Mouse (Mus musculus): ENCODE measurements around the gene Fxyd7. TPM values are rescaled to one million over a fixed set of nuclear protein-coding genes. Genes with fewer than 3 reads are reported as not detected.

The Fxyd7 gene
- 35.7 and 42.2 TPM in 2 replicates for polyA plus RNA-seq (2014; fragmentation: Nextera tagmentation; extraction: Ambion mirVana)

DNA sequence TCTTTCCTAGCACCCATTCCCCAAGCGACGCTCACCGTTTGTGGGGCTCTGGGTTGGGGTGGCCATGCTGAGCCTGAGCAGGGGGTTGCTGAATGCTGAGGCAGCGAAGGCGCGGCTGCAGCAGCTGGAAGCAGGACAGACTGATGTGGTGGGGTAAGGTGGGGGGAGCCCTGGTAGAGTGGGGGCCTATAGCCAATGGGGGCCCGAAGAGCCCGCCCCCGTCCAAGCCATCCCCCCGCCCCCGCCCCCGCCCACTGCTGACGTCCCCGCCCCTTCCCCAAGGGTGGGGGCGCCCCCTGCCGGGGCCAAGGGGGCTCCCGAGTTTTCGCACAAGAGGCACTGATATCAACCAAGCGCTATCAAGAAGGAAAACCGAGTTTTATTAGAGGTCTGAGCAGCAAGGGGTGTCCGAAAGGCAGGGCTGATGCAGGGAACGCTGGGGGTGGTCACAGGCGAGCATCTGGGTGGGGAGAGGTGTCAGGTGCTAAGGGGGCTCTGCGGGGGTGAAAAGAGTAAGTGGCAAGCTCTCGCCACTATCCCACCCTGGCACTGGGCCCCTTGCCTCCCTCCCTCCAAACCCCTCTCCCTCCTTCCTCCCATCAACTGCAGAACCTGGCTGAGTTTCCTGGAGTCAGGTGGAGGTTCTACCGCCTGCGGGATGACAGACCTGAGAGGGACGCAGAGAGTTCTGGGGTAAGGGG, at the start of gene Fxyd7:
TSS of gene Fxyd7 (minus strand) at position 147 of the 701 bp plus-strand sequence.
- Histone ChIP-seq H3K27me3 (ENCODE audit: control insufficient read depth, insufficient read depth, low read length) (peaks cover 24% of the 10 kb centered on the region), H3K36me3 (ENCODE audit: control insufficient read depth, insufficient read depth, low read length) (no peaks in the 10 kb centered on the region), H3K27ac (ENCODE audit: low read length) (no peak within 1 kb of the TSS), H3K4me1 (ENCODE audit: control insufficient read depth, insufficient read depth, low read length) (peaks cover 54% of the 10 kb centered on the region), H3K9ac (replicated peaks; ENCODE audit: low read depth, low read length) (no peak within 1 kb of the TSS), H3K4me3 (ENCODE audit: low read depth, low read length) (peak within 1 kb of the TSS; percentile 29; the same call in 1 of the 2 replicates), H3K4me2 (replicated peaks; ENCODE audit: low read depth, low read length) (peak within 1 kb of the TSS; percentile 41), H3K9me3 (ENCODE audit: control insufficient read depth, low read depth, low read length) (no peaks in the 10 kb centered on the region)
- no peak for ATAC-seq (ENCODE audit: insufficient number of reproducible peaks, insufficient read depth, low FRiP score, low read depth)
- WGBS, result 1% methylated on average over 26 of the region's 28 CpGs

DNA sequence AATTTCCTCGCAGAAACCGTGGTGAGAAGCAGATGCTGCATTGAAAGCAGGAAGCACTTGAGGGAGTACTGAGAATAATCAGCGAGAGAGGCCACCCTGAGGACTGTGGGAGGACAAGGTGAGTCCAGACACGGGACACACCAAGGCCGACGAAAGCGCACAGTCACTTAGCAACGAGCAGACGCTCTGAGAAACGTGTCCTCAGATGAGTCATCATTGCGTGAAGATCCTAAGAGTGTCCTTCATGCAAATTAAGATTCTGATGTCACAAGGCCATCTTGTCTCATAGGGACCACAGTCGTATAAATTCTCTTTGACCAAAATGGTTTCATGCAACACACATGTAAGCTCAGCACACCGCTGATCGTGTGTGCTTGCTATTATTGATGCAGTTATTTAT, 49.5 kb upstream of the Fxyd7 start:
- no peak overlapping the region for H3K4me3 ChIP-seq (ENCODE audit: low read depth, low read length)
- H3K27me3 ChIP-seq (ENCODE audit: control insufficient read depth, insufficient read depth, low read length), result no peaks in the 10 kb centered on the region
- no peak for ATAC-seq (ENCODE audit: insufficient number of reproducible peaks, insufficient read depth, low FRiP score, low read depth)
- no peaks in the 10 kb centered on the region for H3K36me3 ChIP-seq (ENCODE audit: control insufficient read depth, insufficient read depth, low read length)
- 74% methylated on average over 14 of the region's 14 CpGs for WGBS
- H3K4me2 ChIP-seq (replicated peaks; ENCODE audit: low read depth, low read length), result no peak overlapping the region
- no peaks in the 10 kb centered on the region for H3K4me1 ChIP-seq (ENCODE audit: control insufficient read depth, insufficient read depth, low read length)
- no peaks in the 10 kb centered on the region for H3K9me3 ChIP-seq (ENCODE audit: control insufficient read depth, low read depth, low read length)
- H3K27ac ChIP-seq (ENCODE audit: low read length), result no peak overlapping the region
- H3K9ac ChIP-seq (replicated peaks; ENCODE audit: low read depth, low read length), result no peak overlapping the region

DNA sequence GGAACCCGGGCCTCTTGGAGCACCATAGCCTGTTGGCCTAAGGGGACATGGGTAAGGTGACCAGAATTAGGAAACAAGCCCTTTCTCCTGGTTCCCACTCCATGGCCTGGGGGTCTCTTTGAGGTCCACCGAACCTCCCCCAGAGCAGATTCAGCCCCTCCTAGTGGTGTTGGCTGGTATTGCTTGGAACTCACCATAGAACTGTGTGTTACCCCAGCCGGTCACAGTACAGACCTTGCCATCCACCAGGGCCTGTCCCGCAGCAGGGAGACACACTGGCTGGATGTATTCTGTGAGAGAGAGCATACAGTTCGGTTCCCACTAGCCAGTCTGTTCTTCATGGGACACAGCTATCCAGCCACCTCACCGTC, 48.3 kb upstream of the Fxyd7 start:
- no peak for ATAC-seq (ENCODE audit: insufficient number of reproducible peaks, insufficient read depth, low FRiP score, low read depth)
- no peaks in the 10 kb centered on the region for H3K4me1 ChIP-seq (ENCODE audit: control insufficient read depth, insufficient read depth, low read length)

DNA sequence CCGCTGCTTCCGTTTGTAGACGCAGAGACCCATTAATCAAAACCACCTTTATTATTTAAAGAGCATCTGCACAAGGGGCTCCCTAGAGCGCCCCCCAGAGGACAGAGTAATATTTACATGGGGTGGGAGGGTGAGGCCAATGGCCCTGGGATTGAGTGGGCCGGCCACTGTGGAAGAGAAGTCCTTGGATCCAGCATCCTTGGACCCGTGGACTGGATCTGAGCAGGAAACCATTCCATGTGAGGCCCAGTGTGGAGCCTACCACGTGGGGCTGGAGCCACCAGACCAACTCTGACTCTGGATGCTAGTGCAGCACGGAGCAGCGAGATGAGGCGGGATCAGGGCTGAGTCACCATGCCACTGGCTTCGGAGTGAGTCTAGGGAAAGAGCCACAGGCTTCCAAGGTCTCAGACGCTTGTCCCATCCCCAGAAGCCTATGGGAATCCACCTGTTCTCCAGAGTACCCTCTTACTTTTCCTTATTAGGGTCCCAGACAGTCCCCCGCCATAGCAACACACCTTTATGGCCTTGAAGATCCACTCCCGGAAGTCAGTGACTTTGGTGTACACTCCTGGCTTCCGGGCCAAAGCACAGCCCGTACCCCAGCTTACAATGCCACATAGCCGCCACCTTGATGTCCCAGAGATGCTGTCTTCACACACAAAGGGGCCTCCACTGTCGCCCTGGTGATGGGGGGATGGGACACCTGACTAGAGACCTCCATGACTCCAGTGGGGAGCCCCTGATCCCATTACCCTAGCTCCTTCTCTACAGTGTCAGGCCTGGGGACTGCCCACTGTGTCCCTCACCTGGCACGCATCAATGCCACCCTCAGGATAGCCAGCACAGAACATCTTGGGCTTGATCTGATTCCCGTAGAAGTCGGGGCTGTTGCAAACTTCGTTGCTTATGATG, 47.7 kb upstream of the Fxyd7 start:
- 72% methylated on average over 22 of the region's 22 CpGs for WGBS
- Histone ChIP-seq H3K27me3 (ENCODE audit: control insufficient read depth, insufficient read depth, low read length) (no peaks in the 10 kb centered on the region), H3K27ac (ENCODE audit: low read length) (no peak overlapping the region), H3K9me3 (ENCODE audit: control insufficient read depth, low read depth, low read length) (no peaks in the 10 kb centered on the region), H3K4me1 (ENCODE audit: control insufficient read depth, insufficient read depth, low read length) (no peaks in the 10 kb centered on the region), H3K36me3 (ENCODE audit: control insufficient read depth, insufficient read depth, low read length) (no peaks in the 10 kb centered on the region), H3K9ac (replicated peaks; ENCODE audit: low read depth, low read length) (no peak overlapping the region), H3K4me3 (ENCODE audit: low read depth, low read length) (no peak overlapping the region), H3K4me2 (replicated peaks; ENCODE audit: low read depth, low read length) (no peak overlapping the region)
- no peak for ATAC-seq (ENCODE audit: insufficient number of reproducible peaks, insufficient read depth, low FRiP score, low read depth)

More for the DNA sequence above, 48.3 kb upstream of the Fxyd7 start:
- 87% methylated on average over 6 of the region's 6 CpGs for WGBS
- Histone ChIP-seq H3K4me3 (ENCODE audit: low read depth, low read length) (no peak overlapping the region), H3K27me3 (ENCODE audit: control insufficient read depth, insufficient read depth, low read length) (no peaks in the 10 kb centered on the region), H3K9me3 (ENCODE audit: control insufficient read depth, low read depth, low read length) (no peaks in the 10 kb centered on the region), H3K27ac (ENCODE audit: low read length) (no peak overlapping the region), H3K36me3 (ENCODE audit: control insufficient read depth, insufficient read depth, low read length) (no peaks in the 10 kb centered on the region), H3K4me2 (replicated peaks; ENCODE audit: low read depth, low read length) (no peak overlapping the region), H3K9ac (replicated peaks; ENCODE audit: low read depth, low read length) (no peak overlapping the region)

DNA sequence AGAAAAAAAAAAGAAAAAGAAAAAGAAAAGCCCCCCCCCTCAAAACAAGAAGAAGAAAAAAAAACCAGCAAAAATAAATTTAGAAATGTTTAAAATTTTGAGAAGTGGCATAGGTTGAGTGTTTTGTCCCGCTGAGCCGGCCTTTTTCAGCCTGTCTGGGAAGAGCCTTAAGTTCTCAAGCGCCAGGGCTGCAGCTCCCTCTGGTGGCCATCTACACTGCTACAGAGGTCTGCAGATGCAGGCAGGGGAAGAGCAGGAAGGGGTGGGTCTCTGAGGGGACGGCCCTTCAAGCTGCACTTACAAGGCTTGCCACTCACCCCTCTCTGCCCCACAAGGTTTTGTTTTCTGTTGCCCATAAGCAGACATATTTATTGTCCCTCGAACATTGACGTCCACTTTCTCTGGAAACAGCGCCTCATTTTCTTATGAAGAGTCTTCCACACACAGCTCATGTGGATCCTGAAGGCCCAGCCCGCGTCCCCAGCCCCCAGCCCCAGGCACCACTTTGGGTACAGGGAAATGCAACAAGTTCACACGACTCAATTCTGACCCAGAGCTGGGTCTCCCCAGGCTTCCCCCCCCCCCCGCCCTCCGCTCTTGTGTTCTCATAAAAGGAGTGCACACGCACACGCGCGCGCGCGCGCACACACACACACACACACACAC, 46.4 kb upstream of the Fxyd7 start:
- Histone ChIP-seq H3K9ac (replicated peaks; ENCODE audit: low read depth, low read length) (no peak overlapping the region), H3K27ac (ENCODE audit: low read length) (no peak overlapping the region), H3K4me1 (ENCODE audit: control insufficient read depth, insufficient read depth, low read length) (no peaks in the 10 kb centered on the region), H3K27me3 (ENCODE audit: control insufficient read depth, insufficient read depth, low read length) (no peaks in the 10 kb centered on the region), H3K4me3 (ENCODE audit: low read depth, low read length) (no peak overlapping the region), H3K4me2 (replicated peaks; ENCODE audit: low read depth, low read length) (peak overlapping the region; percentile 32), H3K9me3 (ENCODE audit: control insufficient read depth, low read depth, low read length) (no peaks in the 10 kb centered on the region), H3K36me3 (ENCODE audit: control insufficient read depth, insufficient read depth, low read length) (no peaks in the 10 kb centered on the region)
- peak; percentile 94 for ATAC-seq (ENCODE audit: insufficient number of reproducible peaks, insufficient read depth, low FRiP score, low read depth)
- WGBS, result 45% methylated on average over 20 of the region's 20 CpGs

DNA sequence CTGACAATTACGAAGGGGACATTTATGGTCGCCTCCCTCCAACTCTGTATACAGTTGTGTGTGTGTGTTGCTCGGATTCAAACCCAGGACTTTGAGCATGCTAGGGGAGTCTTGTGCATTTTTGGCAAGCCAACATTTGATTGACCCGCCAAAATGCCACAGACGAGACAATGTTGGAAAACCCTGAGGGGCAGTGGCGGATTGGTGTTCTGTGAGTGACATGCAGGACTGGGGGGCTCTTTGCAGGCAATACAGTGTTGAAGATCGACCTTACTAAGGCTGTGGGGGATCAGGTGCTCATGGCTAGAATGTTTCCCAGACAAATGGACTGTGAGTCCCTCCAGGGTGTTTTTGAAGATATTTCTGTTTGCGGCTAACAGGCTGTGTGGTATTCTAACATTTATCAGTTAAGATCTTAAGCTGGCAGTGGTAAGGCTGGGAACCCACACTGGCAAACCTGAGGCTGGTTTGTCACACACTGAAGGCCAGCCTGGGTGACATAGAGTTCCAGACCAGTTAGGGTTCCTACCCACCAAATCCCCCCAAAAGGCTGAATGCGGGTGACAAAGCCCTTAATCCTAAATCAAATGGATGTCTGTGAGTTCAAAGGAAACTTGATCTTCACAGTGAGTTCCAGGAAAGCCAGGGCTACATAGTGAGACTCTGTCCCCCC, 45.8 kb upstream of the Fxyd7 start:
- H3K9ac ChIP-seq (replicated peaks; ENCODE audit: low read depth, low read length), result no peak overlapping the region
- H3K27ac ChIP-seq (ENCODE audit: low read length), result no peak overlapping the region
- H3K27me3 ChIP-seq (ENCODE audit: control insufficient read depth, insufficient read depth, low read length), result no peaks in the 10 kb centered on the region
- WGBS, result 68% methylated on average over 9 of the region's 9 CpGs
- H3K4me1 ChIP-seq (ENCODE audit: control insufficient read depth, insufficient read depth, low read length), result no peaks in the 10 kb centered on the region
- H3K36me3 ChIP-seq (ENCODE audit: control insufficient read depth, insufficient read depth, low read length), result no peaks in the 10 kb centered on the region
- ATAC-seq (ENCODE audit: insufficient number of reproducible peaks, insufficient read depth, low FRiP score, low read depth), result no peak
- H3K4me3 ChIP-seq (ENCODE audit: low read depth, low read length), result no peak overlapping the region
- no peak overlapping the region for H3K4me2 ChIP-seq (replicated peaks; ENCODE audit: low read depth, low read length)
- H3K9me3 ChIP-seq (ENCODE audit: control insufficient read depth, low read depth, low read length), result no peaks in the 10 kb centered on the region

DNA sequence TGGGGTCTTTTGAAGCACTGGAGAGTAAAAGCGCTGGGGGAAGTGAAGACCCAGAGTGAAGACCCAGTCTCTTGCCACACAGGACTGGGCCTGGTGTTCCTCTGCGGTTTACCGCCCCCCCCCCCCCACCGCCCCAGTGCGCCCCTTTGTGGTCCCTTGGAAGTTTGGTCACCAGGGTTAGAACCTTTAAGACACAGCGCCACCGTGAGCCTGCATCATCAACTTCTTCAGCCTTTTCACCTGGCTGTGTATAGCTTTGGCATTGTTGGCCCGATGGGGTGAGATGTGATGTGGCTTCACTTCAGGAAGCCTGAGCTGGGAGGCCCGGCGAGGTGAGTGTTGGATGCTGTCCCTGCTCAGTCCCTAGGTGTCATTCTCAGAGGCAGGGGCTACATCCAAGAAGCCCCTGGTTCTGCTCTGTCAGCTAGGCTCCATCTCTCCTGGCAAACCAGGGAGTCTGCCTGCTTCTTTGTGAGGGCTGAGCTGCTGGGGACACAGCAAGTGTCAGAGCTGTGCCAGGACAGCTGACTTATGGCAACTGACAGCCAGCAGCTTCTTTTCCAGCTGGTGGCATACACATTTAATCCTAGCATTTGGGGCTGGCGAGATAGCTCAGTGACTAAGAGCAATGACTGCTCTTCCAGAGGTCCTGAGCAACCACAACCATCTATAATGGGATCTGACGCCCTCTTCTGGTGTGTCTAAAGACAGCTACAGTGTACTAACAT, 43.7 kb upstream of the Fxyd7 start:
- H3K27me3 ChIP-seq (ENCODE audit: control insufficient read depth, insufficient read depth, low read length), result no peaks in the 10 kb centered on the region
- H3K9ac ChIP-seq (replicated peaks; ENCODE audit: low read depth, low read length), result no peak overlapping the region
- no peaks in the 10 kb centered on the region for H3K9me3 ChIP-seq (ENCODE audit: control insufficient read depth, low read depth, low read length)
- ATAC-seq (ENCODE audit: insufficient number of reproducible peaks, insufficient read depth, low FRiP score, low read depth), result no peak
- no peak overlapping the region for H3K4me2 ChIP-seq (replicated peaks; ENCODE audit: low read depth, low read length)
- H3K4me1 ChIP-seq (ENCODE audit: control insufficient read depth, insufficient read depth, low read length), result no peaks in the 10 kb centered on the region
- no peaks in the 10 kb centered on the region for H3K36me3 ChIP-seq (ENCODE audit: control insufficient read depth, insufficient read depth, low read length)
- WGBS, result 28% methylated on average over 12 of the region's 12 CpGs
- no peak overlapping the region for H3K4me3 ChIP-seq (ENCODE audit: low read depth, low read length)
- H3K27ac ChIP-seq (ENCODE audit: low read length), result no peak overlapping the region

Measured in stomach, embryonic 14.5 days (tissue).